Mouse (Mus musculus) heart, postnatal 4 days (tissue): ENCODE data around the gene Rnf145. TPM values are rescaled to one million over a fixed set of nuclear protein-coding genes. Genes with fewer than 3 reads are reported as not detected.

Experiments
- DNase-seq: peaks from one replicate; pipeline ENCODE4 v3.0.0; 2021
- total RNA-seq, 2 experiments: library from RNA; stranded (reverse); gene quantifications; 2 replicates each; pipeline ENCODE4 v1.2.3; 2021

Gene Rnf145
- total RNA-seq: 10 to 100 TPM; 30.0 TPM

DNA sequence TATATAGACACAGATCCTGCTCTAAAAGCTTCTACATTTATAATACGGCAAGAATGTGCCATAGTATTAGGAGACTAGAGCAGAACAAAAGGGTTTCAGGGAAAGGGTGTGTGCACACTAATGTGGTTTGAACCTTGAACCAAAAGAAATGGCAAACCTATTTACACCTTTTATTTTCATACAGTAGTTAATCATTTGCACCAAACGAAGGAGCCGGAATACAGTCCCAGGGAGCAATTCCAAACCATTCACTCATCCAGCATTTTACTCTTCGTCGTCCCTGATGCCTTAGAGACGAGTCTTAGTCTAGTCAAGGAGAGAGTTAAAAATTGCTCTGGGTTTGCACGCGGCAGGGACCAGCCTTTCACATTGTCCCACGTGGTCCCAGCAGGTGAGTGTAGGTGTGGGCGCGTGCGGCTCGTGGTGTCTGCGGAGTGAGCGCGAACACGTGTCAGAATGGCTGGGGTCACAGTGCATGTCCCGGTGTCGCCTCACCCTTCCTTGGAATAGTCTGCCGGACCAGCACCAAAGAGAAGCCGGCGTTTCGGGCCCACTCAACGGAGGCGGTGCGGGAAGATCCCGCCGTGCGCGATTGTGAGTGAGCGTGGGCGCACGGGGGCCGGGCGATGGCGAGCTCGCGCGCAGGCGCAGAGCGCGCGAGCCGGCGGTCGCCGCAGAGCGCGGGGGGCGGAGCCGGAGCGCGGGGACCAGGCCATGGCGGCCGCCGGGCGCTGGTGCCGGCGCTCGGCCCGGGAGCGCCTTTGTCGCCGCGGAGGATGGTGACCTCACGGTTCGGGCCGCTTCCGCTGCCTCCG lies at the start of gene Rnf145:
Gene Rnf145 (plus strand): TSS at position 684 of the 815 bp plus-strand sequence.
- peak; percentile 70 for DNase-seq

DNA sequence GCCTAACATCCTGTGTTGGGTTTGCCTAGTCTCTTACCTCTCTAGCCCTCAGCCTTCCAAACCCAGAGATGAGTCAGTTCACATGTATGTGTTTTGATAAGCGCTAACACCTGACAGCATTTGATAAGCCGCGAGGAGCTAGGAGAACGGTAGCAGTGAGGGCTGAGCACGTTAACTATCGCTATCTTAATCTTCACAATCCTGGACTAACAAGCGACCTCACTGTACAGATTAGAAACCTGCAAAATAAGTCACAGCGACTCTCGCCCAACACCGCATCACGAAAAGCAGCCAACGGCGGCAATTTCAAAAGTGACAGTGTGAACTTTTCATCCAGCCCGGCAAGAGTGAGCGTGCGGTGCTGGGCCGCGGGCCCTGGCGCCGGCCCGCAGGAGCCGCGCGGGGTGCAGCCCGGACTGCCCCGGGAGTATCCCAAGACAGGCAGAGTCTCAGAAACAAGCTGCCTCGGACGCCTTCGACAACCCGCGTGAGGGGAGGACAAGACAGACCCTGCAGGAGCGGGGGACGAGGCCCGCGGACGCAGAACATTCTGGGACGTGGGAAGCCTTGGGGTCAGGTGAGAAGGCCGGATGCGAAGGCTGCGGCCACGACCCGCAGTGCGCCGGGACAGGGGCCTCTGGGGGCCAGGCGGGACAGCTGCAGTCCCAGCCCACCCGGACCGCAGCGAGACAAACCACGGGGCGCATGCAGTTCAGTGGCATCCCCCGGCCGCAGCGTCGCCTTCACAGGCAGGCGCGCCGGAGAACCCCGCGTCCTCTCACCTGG lies 48.9 kb upstream of the Rnf145 start:
- DNase-seq: no peak

DNA sequence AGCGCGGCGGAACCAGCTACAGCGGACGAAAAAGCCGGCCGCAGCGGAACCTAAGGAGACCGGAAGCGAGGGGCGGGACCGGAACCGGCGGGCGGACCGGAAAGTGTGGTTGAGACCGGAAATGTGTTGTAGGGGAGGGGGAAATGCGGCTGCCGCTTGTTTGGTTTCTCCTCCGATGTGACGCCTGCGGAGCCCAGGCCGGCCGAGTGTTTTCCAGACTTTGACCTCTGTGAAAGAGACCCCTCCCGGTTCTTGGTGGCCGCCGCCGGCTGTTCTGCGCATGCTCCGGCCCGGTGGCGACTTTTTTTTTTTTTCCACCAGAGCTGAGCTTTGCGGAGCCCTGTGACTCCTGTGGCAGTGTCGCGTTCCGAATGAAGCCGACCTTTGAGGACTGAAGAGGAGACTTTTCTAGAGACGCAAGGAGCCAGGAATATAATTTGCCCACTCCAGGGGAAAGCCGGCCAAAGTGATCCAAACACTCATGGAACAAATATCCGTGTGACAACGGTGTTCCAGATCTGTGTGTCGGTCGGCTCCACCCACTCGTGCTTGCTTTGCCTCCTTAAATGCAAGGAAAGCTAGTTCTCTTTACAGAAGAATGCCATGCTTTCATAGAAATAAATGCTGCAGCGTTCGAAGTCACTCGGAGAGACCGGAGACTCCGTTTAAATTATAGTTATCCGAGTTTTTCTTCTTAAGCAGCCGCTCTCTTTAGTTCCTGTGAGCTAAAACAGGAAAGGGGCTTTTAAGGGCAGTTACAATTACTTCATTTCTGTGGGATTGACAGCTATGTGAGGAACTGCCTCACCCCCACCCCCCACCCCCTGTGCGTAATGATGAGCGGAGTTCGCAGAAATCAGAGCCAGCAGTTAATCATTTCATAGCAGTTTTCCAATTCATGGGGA lies 48.1 kb upstream of the Rnf145 start, which contains the start of gene Ublcp1:
Gene Ublcp1 (minus strand): TSS at position 67 of the 905 bp plus-strand sequence.
- peak; percentile 96 for DNase-seq

DNA sequence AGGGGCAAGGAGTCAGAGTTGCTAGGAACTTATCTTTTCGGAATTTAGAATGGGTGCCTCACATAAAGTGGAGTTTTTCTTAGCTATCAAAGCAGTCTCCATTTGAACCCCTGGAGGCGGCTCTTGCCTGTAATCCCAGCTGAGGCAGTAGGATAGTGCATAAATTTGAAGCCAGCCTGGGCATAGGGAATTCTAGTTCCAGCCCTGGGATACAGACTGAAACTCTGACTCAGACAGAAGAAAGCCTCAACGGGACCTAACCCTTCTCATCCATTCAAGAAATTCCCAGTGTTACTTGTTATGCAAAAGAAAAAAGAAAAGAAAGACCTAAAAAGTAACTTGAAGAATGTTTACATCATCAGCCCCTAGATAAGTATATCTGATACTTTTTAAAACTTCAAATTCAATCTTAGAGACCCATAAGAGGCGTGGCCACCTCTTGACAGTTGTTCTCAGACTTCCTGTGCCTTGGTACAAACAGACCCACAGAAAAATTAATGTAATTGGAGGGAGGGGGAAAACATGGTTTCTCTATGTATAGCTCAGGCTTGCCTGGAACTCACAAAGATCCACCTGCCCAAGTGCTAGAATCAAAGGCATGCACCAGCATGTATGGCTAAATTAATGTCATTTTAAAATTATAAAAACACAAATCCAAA lies 47.3 kb upstream of the Rnf145 start:
- peak; percentile 20 for DNase-seq

DNA sequence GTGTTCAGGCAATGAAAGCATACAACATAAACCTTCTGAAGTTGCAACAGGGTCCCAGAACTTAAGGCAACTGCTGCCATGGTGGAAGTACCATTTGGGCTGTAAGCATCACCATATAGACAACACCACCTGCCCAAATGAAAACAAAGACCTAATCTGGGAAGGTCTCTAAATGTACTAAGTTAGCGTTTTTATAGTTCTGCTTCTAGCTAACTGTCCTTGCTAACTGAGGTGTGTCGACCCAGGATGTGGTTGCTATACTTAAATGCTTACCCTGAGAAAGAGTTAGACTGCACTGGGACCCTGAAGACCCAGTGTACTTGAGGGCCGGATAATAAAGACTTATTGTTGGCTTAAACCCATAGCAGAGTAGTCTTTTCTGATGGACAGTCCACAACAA lies 43.3 kb upstream of the Rnf145 start:
- no peak for DNase-seq

DNA sequence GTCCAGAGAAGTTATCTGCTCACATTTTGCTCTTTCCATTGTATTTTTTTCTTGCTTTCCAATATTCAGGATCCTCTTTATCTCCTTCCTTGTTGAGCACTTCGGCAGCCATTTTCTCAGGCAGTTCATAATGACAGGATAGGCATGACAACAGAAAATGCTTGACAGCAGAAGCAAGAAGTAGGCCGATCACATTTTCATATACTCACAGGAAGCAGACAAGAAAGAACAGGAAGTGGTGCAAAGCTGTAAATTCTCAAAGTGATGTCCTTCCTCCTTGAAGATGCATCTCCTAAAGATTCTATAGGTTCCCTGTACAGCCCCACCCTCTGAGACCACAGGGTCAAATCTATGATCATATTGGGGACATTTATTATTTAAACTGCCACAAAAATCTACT lies 42.3 kb upstream of the Rnf145 start:
- no peak for DNase-seq

DNA sequence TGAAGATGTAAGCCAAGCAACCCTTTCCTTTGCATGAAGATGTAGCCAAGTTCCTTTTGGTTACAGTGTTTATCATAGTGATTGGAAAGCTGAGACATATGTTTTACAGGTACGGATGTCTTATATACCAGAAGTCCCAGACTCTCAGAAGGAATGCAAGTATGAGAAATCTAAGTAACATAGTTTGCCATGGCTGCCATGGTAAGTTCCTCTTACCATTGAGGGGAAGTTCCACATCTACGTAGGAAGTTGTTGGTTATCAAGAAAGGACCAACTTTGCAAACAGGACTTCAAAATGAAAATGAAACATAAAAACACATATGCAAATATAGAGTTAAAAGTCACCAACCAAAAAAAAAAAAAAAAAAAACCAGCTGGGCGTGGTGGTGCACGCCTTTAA lies 40.4 kb upstream of the Rnf145 start:
- no peak for DNase-seq

DNA sequence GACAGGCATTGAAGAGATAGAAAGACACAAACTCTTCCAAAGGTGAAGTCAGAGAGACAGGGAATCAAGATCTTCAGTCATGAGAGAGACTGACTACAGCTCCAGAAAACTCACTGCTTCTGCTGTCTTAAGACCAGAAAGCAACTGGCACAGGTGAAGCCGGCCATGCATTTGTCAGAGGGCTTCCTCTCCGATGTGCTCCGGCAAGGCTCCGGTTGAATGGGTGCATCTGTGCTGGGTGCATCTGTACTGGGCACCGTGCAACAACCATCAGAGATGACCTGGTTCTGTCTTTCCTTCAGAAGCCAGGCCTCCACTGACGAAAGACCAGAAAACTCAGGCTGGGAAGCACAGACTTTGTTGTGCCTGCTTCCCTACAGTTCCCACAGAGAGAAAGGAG lies 38.5 kb upstream of the Rnf145 start:
- DNase-seq: no peak

DNA sequence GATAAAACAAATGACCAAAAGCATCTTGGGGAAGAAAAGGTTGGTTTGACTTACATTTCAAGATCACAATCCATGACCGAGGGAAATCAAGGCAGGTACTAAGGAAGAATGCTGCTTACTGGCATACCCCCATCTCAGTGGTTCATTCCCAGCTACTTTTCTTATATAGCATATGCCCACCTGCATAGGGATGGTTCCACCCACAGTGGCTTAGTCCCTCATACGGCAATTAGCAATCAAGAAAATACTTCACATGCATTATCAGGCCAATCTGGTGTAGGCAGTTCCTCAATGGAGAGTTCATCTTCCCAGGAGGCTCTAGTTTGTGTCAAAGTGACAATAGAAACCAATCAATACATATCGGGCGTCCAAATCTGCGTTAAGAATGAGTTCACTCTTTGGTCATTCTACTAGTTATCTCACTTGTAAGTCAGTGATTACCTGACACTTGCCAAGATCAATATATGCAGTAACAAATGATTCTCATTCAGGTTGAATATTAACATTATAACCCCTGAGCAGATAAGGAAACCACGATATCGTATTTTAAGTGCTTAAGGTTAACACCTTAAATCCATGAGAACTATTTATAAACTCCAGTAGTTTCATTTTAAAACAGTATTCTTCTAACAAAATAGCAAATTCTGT lies 33.6 kb upstream of the Rnf145 start:
- DNase-seq: no peak

DNA sequence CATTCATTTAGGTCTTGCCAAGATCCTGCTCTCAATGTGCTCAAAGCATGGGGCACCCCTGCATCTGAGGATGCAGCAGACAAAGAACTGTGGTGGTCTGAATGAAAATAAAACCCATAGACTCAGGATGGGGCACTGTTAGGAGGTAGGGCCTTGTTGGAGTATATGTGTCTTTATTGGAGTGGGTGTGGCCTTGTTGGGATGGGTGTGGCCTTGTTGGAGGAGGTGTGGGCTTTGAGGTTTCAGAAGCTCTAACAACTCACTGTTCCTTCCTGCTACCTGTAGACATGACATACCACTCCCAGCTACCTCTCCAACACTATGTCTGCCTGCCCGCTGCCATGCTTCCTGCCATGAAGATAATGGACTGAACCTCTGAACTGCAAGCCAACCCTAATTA lies 29.6 kb upstream of the Rnf145 start:
- DNase-seq: no peak

DNA sequence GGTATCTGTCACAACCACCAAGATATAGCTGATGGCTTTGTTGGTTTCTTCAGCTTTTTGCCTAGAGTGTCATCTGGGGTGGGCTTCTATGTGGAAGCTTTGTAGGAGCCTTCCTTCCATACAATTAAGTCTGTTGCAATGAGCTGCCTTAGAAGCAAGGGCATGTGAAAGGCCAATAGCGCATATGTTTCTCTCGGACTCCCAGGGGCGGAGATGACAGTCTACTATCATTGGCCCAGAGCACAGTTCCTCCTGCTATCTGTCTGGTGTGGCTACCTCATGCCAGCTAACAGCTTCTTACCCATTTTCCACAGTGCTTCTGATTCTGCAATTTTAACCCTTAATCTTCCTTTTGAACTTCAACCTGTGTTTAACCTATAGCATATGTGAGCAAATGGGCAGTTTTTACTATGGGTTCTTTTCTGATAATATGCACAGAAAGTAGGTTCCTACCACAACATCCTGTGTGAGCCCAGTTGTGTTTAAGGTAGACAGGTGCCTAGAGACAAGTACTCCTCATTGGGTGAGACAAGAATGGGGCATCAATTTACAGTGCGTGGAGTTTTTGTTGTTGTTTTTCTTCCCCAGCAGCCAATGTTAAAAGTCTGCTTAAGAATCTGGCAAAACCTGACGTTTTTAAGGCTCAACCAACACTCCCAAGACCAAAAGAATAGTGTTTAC lies 24.0 kb upstream of the Rnf145 start:
- no peak for DNase-seq

DNA sequence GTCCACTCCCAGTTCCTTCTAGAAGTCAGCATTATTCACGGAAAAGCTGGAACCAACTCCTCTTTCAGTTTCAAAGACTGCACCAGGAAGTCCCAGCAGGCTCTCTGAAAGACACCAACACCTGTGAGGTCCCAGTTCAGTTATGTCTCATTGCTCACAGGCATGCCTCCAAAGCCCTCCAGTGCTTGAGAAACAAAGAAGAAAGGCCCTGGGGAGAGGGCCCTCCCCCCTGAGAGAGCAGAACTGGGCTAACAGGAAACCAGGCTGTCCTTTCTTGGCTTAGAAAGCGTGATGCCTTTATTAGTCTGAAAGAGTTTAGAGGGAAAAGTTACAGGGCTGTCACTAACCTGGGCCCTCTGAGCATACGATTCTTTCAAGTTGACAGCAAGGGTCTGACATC lies 22.5 kb upstream of the Rnf145 start:
- no peak for DNase-seq

DNA sequence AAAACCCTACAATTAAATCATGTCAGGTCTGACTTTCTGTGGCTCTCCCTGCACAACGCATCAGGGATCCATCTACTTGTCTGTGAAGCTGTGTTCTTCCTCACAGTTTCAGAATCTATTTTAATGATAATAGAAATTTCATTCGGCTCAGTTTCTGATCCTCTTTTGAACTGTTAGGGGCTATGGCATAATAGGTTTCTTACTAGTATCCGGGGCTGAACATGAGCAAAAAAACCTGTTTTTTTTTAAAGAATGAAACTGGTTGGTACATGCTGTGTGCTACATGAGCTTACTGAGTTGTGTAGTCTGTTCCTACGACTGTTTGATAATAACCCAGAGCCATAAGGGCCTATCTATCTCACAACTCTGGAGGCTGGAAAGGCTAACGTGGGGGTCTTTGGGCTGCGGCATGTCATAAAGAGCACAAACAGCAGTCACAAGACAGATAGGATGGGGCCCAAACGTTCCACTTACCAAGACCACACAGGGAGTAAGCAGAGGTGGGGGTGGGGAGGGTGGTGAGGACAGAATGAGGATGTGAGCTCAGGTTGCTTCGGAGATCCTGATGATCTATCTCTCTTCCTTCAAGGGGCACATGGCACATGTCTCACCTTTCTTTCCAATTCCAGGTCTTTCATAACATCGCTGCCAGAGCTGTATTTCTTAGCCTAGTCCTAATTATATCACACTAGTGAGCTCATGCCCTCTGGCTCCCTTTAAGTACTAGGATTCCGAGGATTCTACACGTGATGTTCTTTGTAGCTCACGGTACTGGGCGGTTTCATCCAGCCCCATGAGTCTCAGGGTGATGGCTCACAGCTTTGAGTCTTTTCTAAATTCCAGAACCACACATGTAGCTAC lies 20.1 kb upstream of the Rnf145 start:
- no peak for DNase-seq

DNA sequence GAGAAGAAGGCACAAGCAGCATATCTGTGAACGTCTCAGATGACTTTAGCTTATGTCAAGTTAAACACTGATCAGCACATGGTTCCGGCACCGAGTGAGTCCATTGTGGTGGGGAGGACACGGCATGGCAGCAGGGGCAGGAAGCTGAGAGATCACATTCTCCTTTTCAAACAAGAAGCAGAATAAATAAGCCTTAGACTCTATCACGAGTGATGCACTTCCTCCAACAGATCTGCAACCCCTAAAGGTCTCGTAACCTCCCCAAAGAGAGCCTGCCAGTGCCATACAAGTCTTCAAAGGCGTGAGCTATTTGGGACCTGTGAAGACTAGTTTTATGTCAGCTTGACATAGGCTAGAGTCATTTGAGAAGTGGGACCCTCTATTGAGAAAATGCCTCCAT lies 17.8 kb upstream of the Rnf145 start:
- no peak for DNase-seq

DNA sequence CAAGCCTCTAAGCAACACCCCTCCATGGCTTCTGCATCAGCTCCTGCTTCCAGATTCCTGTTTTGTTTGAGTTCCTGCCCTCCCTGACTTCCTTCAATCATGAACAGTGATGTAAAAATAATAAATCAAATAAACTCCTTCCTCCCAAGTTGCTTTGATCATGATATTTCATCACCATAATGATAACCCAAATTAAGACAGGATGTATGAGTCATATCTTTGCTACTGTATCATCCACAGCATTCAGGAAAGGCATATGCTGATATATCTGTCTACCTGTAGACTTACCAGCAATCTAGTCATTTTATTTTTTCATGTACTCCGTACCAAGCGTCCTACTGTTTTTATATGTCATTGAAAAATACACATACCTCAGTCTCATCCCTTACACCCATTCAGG lies 17.3 kb upstream of the Rnf145 start:
- DNase-seq: no peak

DNA sequence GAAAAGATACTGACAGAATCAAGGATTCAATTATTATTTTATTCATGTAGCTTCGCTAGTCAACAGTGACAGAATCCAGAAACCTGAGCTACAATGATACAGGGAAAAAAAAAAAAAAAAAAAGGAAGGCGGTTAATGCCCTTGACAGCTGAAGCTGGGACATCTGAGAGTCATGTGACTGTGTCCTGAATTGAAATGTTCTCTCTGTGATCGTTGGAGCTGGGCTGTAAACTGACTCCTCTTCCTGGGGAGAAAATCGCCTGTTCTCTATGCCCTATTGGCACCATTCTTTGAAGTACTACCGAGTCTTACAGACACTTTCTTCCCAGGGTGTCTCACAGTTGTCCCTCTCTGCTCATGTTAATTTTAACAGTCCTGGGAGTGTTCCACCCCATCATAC lies 15.8 kb upstream of the Rnf145 start:
- no peak for DNase-seq

DNA sequence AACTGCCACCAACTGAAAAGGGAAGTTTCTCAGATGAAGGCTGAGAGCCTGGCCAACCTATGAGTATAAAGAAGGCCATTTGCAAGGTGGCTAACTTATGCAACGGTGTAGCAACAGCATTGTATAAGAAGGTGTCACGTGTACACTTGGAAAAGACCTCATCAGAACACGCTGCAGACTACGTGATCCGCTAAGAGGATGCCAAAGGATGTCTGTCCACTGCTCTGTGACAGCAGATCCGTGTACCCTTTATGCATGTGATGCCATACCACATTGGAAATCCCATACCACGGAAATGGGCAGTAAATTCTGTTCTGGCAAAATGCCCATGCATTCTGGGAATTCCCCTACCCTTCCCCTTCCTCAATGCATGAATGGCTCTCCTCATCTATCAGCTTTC lies 14.6 kb upstream of the Rnf145 start:
- DNase-seq: no peak

DNA sequence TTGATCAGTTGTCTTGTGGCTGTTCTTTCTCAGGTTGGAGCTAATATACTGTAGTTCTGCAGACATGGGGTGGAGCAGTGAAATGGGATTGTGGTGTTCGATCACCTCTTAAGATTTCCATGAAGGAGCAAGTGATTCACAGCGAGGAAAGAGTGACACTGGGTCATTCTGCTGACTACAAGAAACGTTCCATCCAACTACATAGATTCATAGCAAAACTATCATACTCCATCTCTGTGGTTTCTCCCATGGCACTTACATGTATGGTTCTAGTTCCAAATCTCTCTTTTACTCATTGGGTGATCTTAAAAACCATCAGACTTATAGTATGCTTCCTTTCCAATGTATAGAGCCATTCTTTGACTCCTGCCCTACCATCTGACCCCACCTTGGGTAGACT lies 14.0 kb upstream of the Rnf145 start:
- DNase-seq: no peak

DNA sequence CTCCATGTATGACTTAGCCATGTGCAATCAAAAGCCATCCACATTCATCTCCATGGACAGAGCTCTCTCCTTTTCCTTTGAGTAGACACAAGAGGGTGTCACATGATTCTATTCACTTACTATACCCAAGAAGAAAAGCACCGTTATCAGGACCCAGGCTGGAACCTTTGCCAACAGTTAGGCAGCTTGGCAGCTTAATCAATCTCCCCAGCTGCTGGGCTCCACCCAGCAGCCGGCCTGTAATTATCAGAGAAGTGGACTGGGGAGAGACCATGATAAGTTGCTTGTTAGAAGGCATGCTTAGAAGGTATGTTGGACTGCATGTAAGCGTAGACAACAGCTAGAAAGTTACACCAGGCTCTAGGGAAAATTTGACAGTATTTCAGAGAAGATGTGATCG lies 9.9 kb upstream of the Rnf145 start:
- peak; percentile 24 for DNase-seq

DNA sequence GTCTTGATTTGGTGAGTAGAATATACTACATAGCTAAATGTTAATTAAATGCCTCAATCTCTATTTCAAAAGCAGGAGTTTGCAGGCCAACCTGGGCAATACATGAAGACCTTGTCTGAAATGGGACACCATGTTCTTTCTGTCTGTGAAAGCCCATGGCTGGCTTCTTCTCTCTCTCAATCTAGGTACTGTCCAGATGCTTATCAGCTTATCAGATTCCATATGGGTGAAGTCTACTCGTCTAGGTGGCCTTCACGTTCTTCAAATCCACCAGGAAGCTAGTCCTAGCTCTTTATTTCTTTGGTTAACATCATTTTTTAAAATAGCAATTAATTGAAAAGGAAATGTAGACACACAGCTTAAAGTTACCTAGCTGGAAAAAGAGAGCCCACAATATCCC lies 8.9 kb upstream of the Rnf145 start:
- DNase-seq: no peak
